Mouse (Mus musculus): ENCODE measurements at regions not wholly inside any gene's neighbourhood (a gene's known extent, or its start where the extent isn't known, plus 50 kb on each side); places are given as distances from the start of the nearest gene placed in this dataset.

GRCm38 (mm10) chr12:112395909-112396308, 93.3 kb upstream of the A530016L24Rik start:
- DNase-seq: no peak

- no peak for DNase-seq
Measured at GRCm38 (mm10) chr12:112403688-112404240, 85.5 kb upstream of the A530016L24Rik start.

- DNase-seq: no peak
Measured at GRCm38 (mm10) chr12:112404338-112404737, 84.9 kb upstream of the A530016L24Rik start.

- no peak for DNase-seq
Measured at GRCm38 (mm10) chr12:112405781-112406213, 83.5 kb upstream of the A530016L24Rik start.

- DNase-seq: peak; percentile 6
Measured at GRCm38 (mm10) chr12:112411612-112412350, 77.5 kb upstream of the A530016L24Rik start.

GRCm38 (mm10) chr12:112412351-112412697, 76.9 kb upstream of the A530016L24Rik start:
- no peak for DNase-seq

- no peak for DNase-seq
Measured at GRCm38 (mm10) chr12:112415926-112416473, 73.2 kb upstream of the A530016L24Rik start.

GRCm38 (mm10) chr12:112416537-112416936, 72.7 kb upstream of the A530016L24Rik start:
- no peak for DNase-seq

- DNase-seq: no peak
Measured at GRCm38 (mm10) chr12:112418636-112419035, 70.6 kb upstream of the A530016L24Rik start.

GRCm38 (mm10) chr12:112422177-112422576, 67.1 kb upstream of the A530016L24Rik start:
- DNase-seq: no peak

- DNase-seq: no peak
Measured at GRCm38 (mm10) chr12:112424150-112424549, 65.1 kb upstream of the A530016L24Rik start.

- DNase-seq: no peak
Measured at GRCm38 (mm10) chr12:112426681-112427080, 62.6 kb upstream of the A530016L24Rik start.

GRCm38 (mm10) chr12:112430104-112430846, 59.0 kb upstream of the A530016L24Rik start:
- no peak for DNase-seq

- no peak for DNase-seq
Measured at GRCm38 (mm10) chr12:112433315-112433714, 55.9 kb upstream of the A530016L24Rik start.

GRCm38 (mm10) chr12:112434673-112435294, 54.5 kb upstream of the A530016L24Rik start:
- no peak for DNase-seq

- no peak for DNase-seq
Measured at GRCm38 (mm10) chr12:112435295-112436110, 53.7 kb upstream of the A530016L24Rik start.

- no peak for DNase-seq
Measured at GRCm38 (mm10) chr12:112437046-112437445, 52.2 kb upstream of the A530016L24Rik start.

- DNase-seq: no peak
Measured at GRCm38 (mm10) chr12:112438206-112438605, 51.0 kb upstream of the A530016L24Rik start.
